Mouse (Mus musculus): Measurements from ENCODE around the gene Mybph. TPM values are rescaled to one million over a fixed set of nuclear protein-coding genes. Genes with fewer than 3 reads are reported as not detected.
A peak's percentile ranks its signal among the peaks of the same experiment; 100 is the strongest.

The Mybph gene
- polyA plus RNA-seq, 1 experiment from 2014 or later: not detected

DNA sequence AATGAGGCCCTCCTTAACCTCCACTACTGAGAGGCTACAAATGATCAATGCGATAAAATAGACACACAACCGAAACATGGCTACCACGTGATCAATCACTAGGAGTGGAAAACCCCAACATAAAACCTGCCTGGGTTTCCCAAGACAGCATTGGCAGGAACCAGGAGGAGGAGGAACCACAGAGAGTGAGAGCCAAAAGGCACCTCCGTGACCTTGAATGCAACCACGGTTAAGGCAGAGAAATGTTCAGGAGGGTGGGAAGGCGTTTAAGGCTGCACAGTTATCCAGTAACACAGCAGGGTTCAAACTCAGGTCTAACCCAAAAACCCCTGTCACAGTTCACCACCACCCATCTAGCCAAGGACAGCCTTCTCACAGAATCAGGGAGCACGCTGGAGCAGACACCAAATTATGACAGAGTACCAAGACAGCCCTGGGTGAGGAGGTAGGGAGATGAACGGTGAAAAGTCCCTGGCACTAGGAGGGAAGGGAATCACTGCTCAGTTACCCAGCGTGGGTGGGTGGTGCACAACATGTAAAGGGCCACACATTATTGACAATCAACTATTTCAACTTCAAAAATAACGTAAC, 37.5 kb downstream of the Mybph start:
- Histone ChIP-seq H3K9ac (replicated peaks) (no peak overlapping the region), H3K4me1 (peaks cover 36% of the 10 kb centered on the region), H3K27ac (replicated peaks) (no peak overlapping the region), H3K9me3 (no peaks in the 10 kb centered on the region), H3K36me3 (no peaks in the 10 kb centered on the region), H3K4me2 (replicated peaks) (no peak overlapping the region), H3K27me3 (peaks cover 14% of the 10 kb centered on the region), H3K4me3 (no peak overlapping the region)
- ATAC-seq (replicated peaks): no peak
- WGBS: 89% methylated on average over 10 of the region's 10 CpGs

DNA sequence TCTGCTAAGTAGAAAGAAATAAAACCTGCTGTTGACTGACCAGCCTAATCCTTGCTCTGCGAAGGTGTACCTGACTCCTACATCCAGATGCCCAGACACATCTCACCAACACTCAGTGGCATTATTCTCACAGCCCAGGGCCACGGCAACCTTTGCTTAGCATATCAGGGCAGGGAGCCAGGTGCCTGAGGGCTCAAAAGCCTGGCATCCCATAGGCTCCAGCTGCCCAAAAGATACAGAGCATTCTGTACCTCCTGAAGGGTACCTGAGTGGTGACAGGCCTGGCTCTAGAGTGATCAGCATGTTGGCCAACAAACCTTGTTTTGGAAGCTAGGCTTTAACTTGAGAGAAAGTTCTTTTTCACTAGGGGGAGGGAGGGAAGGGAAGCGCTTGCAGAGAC, 38.0 kb downstream of the Mybph start:
- ATAC-seq (replicated peaks): no peak
- WGBS: 68% methylated on average over 3 of the region's 3 CpGs
- no peak overlapping the region for H3K4me3 ChIP-seq
- H3K9me3 ChIP-seq: no peaks in the 10 kb centered on the region
- no peak overlapping the region for H3K27ac ChIP-seq (replicated peaks)
- peaks cover 37% of the 10 kb centered on the region for H3K4me1 ChIP-seq
- H3K9ac ChIP-seq (replicated peaks): no peak overlapping the region
- no peaks in the 10 kb centered on the region for H3K36me3 ChIP-seq
- H3K4me2 ChIP-seq (replicated peaks): no peak overlapping the region
- H3K27me3 ChIP-seq: peaks cover 14% of the 10 kb centered on the region

DNA sequence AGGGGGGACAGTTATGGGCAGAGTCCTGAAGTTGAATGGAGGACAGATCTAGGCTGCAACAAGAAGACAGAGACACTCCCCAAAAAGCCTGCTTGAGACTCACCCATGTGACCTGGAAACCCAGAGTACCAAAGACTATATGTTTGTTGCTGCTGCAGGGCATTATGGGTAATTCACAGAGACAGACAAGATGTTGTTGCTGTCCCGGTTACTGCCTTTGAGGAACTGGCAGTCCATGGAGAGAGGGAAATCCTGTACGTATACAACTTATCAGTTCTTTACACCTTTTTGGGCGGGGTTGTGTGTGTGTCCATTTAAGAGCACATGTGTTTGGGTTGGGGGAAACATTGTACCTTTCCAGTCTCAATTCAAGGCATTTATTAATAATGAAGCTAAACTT, 38.4 kb downstream of the Mybph start:
- Histone ChIP-seq H3K4me1 (peaks cover 37% of the 10 kb centered on the region), H3K9ac (replicated peaks) (no peak overlapping the region), H3K4me2 (replicated peaks) (no peak overlapping the region), H3K4me3 (no peak overlapping the region), H3K27me3 (peaks cover 14% of the 10 kb centered on the region), H3K36me3 (no peaks in the 10 kb centered on the region), H3K9me3 (no peaks in the 10 kb centered on the region), H3K27ac (replicated peaks) (no peak overlapping the region)
- 74% methylated on average over 3 of the region's 3 CpGs for WGBS
- ATAC-seq (replicated peaks): no peak

DNA sequence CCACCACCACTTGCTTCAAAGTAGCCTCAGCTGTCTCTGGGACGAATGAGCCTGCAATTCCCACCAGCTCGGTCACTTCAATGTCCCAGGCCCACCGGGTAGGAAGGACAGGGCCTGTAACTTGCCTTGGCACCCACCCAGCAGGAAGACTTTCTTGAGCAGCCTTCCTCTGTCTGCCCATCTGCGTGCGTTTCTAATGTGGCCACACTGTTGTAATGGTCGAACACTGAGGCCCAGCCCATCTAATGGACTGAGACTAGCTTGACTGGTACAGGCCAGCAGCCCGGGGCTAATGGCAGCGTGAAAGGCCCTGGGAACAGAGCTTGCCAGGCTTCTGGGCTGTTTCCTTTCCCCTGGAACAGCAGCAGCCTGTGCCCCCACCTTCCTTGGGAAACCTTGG, 39.1 kb downstream of the Mybph start:
- peak overlapping the region; percentile 81 for H3K4me2 ChIP-seq (replicated peaks)
- H3K9me3 ChIP-seq: no peaks in the 10 kb centered on the region
- H3K27ac ChIP-seq (replicated peaks): no peak overlapping the region
- H3K36me3 ChIP-seq: no peaks in the 10 kb centered on the region
- H3K4me1 ChIP-seq: peaks cover 37% of the 10 kb centered on the region
- ATAC-seq (replicated peaks): no peak
- 70% methylated on average over 8 of the region's 8 CpGs for WGBS
- no peak overlapping the region for H3K4me3 ChIP-seq
- H3K9ac ChIP-seq (replicated peaks): no peak overlapping the region
- H3K27me3 ChIP-seq: peaks cover 19% of the 10 kb centered on the region

DNA sequence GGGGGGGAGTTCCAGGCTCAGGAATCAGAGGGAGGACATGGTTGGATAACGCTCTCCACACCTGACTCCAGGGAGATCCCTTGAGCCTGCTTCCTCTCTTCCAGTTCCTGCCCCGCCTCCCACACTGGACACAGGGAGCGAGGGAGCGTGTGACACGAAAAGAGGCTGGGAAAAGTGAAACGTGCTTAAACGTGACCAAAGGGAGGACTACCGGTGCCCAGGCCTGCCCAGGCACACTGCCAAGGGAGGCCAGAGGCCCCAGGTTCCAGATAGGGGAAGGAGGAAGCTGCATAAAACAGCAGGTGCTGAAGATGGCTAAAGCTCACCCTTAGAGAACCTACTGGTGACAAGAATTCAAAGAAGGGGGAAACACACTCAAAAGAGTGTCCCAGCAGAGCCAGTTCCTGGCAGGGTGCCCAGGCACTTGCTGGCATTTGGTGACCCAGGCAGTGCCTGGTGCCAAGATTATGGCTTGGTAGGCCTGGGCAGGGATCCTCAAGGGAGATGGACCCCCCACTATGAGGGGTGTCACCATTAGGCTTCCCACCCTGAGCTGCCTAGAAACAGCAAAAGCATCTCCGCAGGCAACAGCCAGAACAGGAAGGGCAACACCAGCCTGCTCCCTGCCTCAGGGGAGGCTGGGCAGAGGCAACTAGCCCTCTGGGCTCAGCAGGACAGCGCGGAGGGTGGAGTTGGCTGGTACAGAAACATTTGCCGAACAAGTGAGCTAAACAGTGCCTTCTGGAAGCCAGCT, 39.7 kb downstream of the Mybph start:
- Histone ChIP-seq H3K9ac (replicated peaks) (no peak overlapping the region), H3K4me3 (peak overlapping the region; percentile 49)
- ATAC-seq (replicated peaks): no peak

DNA sequence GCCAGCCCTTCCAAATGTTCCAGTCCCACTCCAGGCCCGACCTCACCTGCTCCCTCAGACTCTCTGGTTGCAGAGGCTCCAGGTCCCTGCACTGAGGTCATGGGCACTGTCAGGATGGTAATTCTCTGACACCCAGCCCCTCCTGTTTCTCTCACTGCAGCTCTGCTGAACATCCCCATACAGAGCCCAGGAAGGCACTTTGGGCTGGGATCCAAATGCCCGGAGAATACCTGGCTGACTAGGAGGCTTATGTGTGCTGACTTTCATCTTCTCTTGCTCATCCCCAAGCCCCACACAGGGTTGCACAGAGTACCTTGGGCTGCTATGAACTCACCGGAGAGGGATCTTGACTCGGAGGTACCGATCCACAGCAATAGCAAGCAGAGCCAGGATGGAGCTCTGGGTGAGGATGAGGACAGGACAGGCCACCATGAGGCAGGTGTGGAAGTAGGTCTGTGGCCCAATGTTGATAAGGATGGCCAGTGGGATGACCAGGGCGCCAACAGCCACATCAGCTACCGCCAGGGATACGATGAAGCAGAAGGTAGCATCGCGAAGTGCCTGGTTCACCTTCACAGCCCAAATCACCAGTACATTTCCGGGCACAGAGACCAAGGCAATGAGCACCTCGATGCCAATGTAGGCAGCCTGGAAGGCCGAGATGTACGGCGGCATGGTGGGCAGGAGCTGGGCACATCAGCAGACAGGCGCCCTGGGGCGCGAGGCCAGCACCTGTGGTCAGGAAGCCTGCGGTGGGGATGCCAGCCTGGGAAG, 40.6 kb downstream of the Mybph start:
- 47% methylated on average over 19 of the region's 19 CpGs for WGBS
- H3K27me3 ChIP-seq: peaks cover 19% of the 10 kb centered on the region
- no peak overlapping the region for H3K27ac ChIP-seq (replicated peaks)

More for the DNA sequence above, 39.7 kb downstream of the Mybph start:
- no peaks in the 10 kb centered on the region for H3K9me3 ChIP-seq
- WGBS: 38% methylated on average over 12 of the region's 12 CpGs
- no peaks in the 10 kb centered on the region for H3K36me3 ChIP-seq
- H3K27ac ChIP-seq (replicated peaks): no peak overlapping the region
- H3K4me1 ChIP-seq: peaks cover 37% of the 10 kb centered on the region
- H3K4me2 ChIP-seq (replicated peaks): peak overlapping the region; percentile 81
- H3K27me3 ChIP-seq: peaks cover 19% of the 10 kb centered on the region

DNA sequence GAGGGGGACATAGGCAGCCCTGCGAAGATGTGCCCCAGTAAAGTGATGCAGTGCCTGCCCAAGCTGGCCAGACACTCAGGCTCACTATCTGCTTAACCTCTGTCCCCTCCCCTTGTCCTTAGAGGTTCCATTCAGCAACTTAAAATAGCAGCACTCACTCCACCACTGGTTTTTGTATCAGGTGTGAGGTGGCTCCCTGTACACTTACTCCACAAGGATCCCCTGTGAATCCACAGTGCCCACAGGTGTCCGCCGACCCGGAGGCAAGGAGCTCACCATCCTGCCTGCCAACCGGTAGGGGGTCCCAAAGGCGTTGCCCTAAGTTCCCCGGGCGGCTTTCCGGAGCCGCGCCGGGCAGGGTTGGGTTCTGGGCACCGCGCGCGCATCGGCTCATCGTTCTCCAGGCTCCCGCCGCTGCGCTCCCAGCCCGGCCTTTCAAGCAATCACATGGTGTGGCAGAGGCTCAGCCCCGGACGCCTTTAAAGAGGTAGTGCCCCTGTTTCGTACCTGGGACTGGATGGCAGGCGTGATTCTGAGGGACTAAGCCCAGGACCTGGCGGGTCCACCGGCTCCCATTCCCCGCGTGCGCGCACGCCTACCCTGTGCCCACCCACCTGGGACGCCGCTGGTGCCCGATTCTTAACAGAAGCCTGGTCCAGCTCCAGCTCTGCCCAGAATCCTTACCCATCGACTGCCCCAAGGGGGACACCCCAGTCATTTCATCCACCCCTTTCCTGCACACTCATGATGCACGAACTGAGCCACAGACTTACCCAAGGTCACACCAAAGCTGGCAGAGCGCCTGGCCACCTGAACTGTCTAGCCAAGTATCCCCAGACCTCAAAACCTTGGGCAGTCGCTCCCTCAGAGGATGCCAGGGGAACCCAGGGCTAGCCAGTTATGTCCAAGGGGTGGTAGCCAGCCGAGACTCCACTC, 41.5 kb downstream of the Mybph start:
- ATAC-seq (replicated peaks): peak; percentile 59
- Histone ChIP-seq H3K9ac (replicated peaks) (peak overlapping the region; percentile 56), H3K4me2 (replicated peaks) (peak overlapping the region; percentile 81), H3K4me3 (peak overlapping the region; percentile 49), H3K36me3 (no peaks in the 10 kb centered on the region), H3K4me1 (peaks cover 37% of the 10 kb centered on the region), H3K9me3 (no peaks in the 10 kb centered on the region), H3K27ac (replicated peaks) (peak overlapping the region; percentile 66; the same call in 1 of the 2 replicates), H3K27me3 (peaks cover 19% of the 10 kb centered on the region)
- 1% methylated on average over 41 of the region's 41 CpGs for WGBS

More for the DNA sequence above, 40.6 kb downstream of the Mybph start:
- ATAC-seq (replicated peaks): no peak
- Histone ChIP-seq H3K4me3 (peak overlapping the region; percentile 49), H3K4me2 (replicated peaks) (peak overlapping the region; percentile 81), H3K9me3 (no peaks in the 10 kb centered on the region), H3K36me3 (no peaks in the 10 kb centered on the region), H3K9ac (replicated peaks) (peak overlapping the region; percentile 56), H3K4me1 (peaks cover 37% of the 10 kb centered on the region)

DNA sequence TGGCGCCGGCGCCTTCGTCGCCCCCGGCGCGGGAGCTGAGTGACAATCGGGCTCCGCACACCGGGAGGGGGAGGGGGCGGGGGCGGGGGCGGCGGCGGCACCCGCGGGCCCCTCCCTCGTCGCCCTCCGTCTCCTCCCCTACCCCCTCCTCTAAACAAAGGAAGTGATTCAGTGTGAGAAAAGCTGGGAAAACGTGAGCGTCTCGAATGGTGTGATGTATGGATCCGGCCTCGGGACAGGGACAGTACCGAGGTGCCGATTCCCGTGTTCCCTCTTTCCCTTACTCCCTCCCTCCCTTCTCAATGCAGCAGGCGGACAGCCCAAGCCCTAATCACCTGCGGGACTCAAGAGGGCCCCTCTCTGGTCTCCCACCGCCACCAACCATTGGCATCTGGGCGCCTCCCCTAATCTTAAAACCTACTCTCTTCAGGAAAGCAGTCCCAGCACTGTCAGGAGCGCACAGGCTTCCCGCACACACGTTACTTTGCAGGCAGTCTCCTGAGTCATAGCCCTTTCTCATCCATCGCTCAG, 42.2 kb downstream of the Mybph start, which contains the start of gene Adora1:
Adora1 (minus strand) TSS at position 41 of the 531 bp plus-strand sequence.
- peak; percentile 51 for ATAC-seq (replicated peaks)
- peaks cover 19% of the 10 kb centered on the region for H3K27me3 ChIP-seq
- H3K9me3 ChIP-seq: no peaks in the 10 kb centered on the region
- peak within 1 kb of the TSS; percentile 66 for H3K27ac ChIP-seq (replicated peaks)
- H3K4me1 ChIP-seq: peaks cover 37% of the 10 kb centered on the region
- H3K36me3 ChIP-seq: no peaks in the 10 kb centered on the region
- peak within 1 kb of the TSS; percentile 81 for H3K4me2 ChIP-seq (replicated peaks)
- peak within 1 kb of the TSS; percentile 56 for H3K9ac ChIP-seq (replicated peaks)
- H3K4me3 ChIP-seq: peak within 1 kb of the TSS; percentile 49
- under 1% methylated on average over 30 of the region's 37 CpGs for WGBS

DNA sequence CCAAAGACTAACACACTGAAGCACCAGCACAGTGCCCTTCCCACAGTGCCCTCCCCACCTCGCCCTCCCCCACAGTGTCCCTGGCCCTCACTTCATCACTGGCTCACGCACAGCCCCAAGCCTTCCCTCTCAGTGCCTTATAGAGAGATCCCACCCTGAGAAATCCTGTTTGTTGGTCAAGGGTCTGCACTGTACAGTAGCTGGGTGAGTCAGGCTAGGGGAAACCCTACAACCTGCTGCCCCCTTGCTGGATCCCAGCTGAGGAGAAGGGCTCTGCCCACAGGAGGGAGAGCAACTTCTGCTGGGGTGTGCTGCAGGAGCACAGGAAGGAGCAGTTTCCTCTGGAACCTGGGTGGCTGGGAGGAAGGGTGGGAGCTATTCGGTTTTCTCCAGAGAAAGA, 42.9 kb downstream of the Mybph start:
- peak overlapping the region; percentile 81; the same call in 1 of the 2 replicates for H3K4me2 ChIP-seq (replicated peaks)
- peaks cover 19% of the 10 kb centered on the region for H3K27me3 ChIP-seq
- WGBS: 31% methylated on average over 3 of the region's 3 CpGs
- no peak for ATAC-seq (replicated peaks)
- H3K27ac ChIP-seq (replicated peaks): no peak overlapping the region
- no peaks in the 10 kb centered on the region for H3K9me3 ChIP-seq
- no peak overlapping the region for H3K9ac ChIP-seq (replicated peaks)
- H3K4me1 ChIP-seq: peaks cover 37% of the 10 kb centered on the region
- no peaks in the 10 kb centered on the region for H3K36me3 ChIP-seq
- H3K4me3 ChIP-seq: peak overlapping the region; percentile 49; the same call in 1 of the 2 replicates

DNA sequence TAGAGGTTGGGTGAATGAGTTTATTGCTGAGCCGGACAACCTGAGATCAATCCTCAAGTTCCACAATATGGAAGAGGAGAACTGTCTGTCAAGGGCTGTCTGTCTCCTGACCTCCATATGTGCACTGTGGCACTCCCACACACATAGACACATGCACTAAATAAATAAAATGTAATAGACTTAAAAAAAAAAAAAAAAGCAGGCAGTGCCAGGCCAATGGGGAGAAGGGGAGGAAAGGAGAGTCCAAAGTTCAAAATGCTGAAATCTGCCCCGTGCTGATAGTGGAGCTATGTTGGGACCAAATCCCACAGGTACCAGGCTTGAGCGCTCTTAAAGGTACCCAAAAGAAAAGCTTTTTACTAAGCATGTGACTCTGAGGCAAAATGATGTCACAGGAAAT, 44.2 kb downstream of the Mybph start:
- H3K4me1 ChIP-seq: peaks cover 33% of the 10 kb centered on the region
- no peak overlapping the region for H3K9ac ChIP-seq (replicated peaks)
- H3K27me3 ChIP-seq: peaks cover 19% of the 10 kb centered on the region
- no peak overlapping the region for H3K4me3 ChIP-seq
- no peaks in the 10 kb centered on the region for H3K36me3 ChIP-seq
- 85% methylated on average over 3 of the region's 3 CpGs for WGBS
- no peak overlapping the region for H3K4me2 ChIP-seq (replicated peaks)
- no peak overlapping the region for H3K27ac ChIP-seq (replicated peaks)
- H3K9me3 ChIP-seq: no peaks in the 10 kb centered on the region
- no peak for ATAC-seq (replicated peaks)

DNA sequence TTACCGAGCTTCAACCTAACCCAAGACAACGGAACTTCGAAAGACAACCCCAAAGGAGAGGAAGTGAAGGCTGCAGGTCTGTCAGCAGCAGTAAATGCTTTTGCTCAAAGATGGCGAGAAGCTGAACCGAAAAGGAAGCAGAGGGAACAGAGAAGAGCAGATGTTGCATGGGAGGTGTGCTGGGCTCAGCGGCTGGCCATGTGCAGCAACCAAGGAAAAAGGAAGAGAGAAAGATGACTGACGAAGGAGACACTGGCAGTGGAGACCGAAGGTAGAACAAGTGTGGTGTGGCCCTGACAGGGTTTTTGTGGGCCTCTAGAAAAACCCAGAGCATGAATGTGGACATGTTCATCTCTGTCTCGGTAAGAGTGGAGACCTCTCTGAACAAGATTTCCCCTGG, 47.5 kb downstream of the Mybph start:
- Histone ChIP-seq H3K9ac (replicated peaks) (no peak overlapping the region), H3K27ac (replicated peaks) (no peak overlapping the region), H3K27me3 (peaks cover 5% of the 10 kb centered on the region; the same call in 1 of the 2 replicates), H3K4me3 (no peak overlapping the region), H3K4me1 (peaks cover 10% of the 10 kb centered on the region), H3K9me3 (no peaks in the 10 kb centered on the region), H3K36me3 (no peaks in the 10 kb centered on the region), H3K4me2 (replicated peaks) (no peak overlapping the region)
- 87% methylated on average over 9 of the region's 9 CpGs for WGBS
- no peak for ATAC-seq (replicated peaks)
